Mouse (Mus musculus): ENCODE results near the gene Armh3. TPM values are rescaled to one million over a fixed set of nuclear protein-coding genes. Genes with fewer than 3 reads are reported as not detected.
A peak's percentile ranks its signal among the peaks of the same experiment; 100 is the strongest.

The Armh3 gene
- polyA plus RNA-seq, 1 experiment from 2014 or later: 25.0 TPM

DNA sequence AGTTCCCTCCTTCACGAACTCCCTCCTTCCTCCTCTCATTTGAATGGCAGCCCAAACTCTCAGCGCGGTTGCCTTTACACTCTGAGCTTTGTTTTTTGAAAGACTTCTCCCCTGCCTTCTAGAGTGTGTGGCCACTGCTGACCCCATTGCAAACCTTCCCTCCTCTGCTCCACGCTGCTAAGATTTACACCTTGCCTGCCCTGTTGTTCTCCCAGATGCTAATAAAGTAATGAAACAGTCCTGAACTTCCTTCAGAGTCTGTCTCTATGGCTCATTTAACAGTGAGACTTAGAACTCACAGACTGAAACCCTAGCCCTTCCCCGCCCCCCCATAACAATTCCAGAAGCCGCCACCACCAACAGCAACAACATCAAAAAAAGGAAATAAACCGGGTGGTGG lies 208.9 kb downstream of the Armh3 start:
- 37% methylated on average over 7 of the region's 7 CpGs for WGBS
- no peak for ATAC-seq (ENCODE audit: low read depth)
- H3K4me1 ChIP-seq (replicated peaks): 0 out of 2 replicates have a peak, but pooled peaks cover under 1% of the 10 kb centered on the region
- H3K36me3 ChIP-seq: no peaks in the 10 kb centered on the region
- no peak overlapping the region for H3K27ac ChIP-seq (replicated peaks)
- no peak overlapping the region for H3K9ac ChIP-seq
- no peaks in the 10 kb centered on the region for H3K9me3 ChIP-seq
- no peaks in the 10 kb centered on the region for H3K27me3 ChIP-seq
- no peak overlapping the region for H3K4me2 ChIP-seq
- H3K4me3 ChIP-seq: no peak overlapping the region

DNA sequence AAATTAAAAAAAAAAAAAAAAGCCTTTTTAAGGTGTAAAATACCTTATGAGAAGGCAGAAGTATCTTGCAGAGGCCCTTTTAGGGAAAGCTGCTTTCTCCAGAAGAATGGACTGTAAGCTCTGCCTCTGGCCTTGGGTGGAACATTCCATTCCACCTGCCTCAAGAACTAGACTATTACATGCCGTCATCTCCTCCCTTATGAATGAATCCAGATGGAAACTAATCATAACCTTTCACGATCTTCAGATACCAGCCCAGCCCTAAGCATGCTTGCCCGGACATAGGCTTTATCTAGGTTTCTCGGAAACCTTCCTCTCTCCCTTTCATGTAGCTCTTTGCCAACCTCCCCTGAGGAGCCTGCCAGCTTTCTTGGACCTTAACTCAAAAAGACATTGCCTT lies 210.0 kb downstream of the Armh3 start:
- no peak overlapping the region for H3K27ac ChIP-seq (replicated peaks)
- peaks cover 6% of the 10 kb centered on the region for H3K4me1 ChIP-seq (replicated peaks)
- no peak overlapping the region for H3K4me2 ChIP-seq
- H3K9me3 ChIP-seq: no peaks in the 10 kb centered on the region
- WGBS: 94% methylated on average over 4 of the region's 4 CpGs
- H3K27me3 ChIP-seq: no peaks in the 10 kb centered on the region
- no peak for ATAC-seq (ENCODE audit: low read depth)
- no peaks in the 10 kb centered on the region for H3K36me3 ChIP-seq
- no peak overlapping the region for H3K4me3 ChIP-seq
- H3K9ac ChIP-seq: no peak overlapping the region

DNA sequence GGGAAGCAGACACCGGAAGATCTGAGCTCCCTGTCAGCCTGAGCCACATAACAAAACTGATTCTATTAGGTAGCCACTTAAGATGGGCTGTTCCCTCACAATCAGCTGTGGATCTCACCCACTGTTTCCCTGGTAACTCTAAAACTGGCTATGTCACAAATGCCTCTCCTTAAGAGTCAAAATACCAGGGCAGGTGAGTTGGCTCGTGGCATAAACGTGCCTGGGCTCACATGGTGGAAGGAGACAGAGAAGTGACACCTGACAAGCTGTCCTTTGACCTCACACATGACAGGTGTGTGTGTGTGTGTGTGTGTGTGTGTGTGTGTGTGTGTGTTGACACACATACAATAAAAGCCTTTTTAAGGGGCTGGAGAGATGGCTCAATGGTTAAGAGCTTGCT lies 210.8 kb downstream of the Armh3 start:
- H3K4me3 ChIP-seq: no peak overlapping the region
- H3K4me1 ChIP-seq (replicated peaks): peaks cover 6% of the 10 kb centered on the region
- H3K27ac ChIP-seq (replicated peaks): no peak overlapping the region
- WGBS: 85% methylated on average over 3 of the region's 3 CpGs
- no peak overlapping the region for H3K9ac ChIP-seq
- H3K4me2 ChIP-seq: no peak overlapping the region
- no peaks in the 10 kb centered on the region for H3K27me3 ChIP-seq
- ATAC-seq (ENCODE audit: low read depth): no peak
- H3K36me3 ChIP-seq: no peaks in the 10 kb centered on the region
- H3K9me3 ChIP-seq: no peaks in the 10 kb centered on the region

DNA sequence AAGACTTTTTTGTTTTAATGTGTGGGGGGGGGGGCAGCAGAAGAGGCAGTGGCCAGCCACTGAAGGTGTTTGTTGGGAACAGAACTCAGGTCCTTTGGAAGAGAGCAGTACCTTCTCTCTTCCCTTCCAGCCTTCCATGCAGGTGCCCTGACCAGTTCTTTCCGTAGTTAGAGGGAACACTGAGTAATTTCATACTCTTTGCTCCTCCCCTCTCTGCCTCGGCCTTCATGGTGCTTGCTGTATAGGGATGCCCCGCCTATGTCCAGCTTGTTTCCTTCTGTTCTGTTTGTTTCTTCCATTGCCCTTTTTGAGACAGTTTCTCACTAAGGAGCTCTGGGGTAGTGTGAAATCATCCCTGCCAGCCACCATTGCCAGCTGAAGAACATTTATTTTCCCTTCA lies 212.8 kb downstream of the Armh3 start:
- H3K36me3 ChIP-seq: 0 out of 2 replicates have a peak, but pooled peaks cover under 1% of the 10 kb centered on the region

DNA sequence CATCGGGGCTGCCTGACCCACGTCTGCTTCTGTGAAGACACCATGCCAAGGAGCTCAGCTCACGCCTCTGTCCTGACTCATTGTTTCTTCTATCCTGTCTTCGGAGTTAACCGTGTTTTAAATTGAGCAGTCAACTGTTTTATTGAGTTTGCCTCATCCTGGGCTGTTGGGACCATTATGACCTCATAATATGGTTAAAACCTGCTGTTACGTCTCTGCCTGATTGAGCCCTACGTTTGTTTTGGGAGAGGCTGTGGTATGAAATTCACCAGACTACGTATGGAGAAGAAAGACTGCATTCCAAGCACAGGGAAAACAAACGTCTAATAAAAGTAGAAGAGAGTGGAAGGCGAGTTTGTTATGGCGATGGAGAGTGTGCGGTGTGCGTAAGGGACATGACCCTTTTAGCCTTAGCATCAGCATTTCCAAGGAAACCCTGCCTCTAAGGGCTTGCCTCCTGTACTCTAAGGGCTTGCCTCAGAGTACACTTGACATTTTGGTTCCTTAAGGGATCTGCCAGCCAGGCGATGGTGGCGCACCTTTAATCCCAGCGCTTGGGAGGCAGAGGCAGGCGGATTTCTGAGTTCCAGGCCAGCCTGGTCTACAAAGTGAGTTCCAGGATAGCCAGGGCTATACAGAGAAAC lies 214.2 kb downstream of the Armh3 start:
- no peaks in the 10 kb centered on the region for H3K9me3 ChIP-seq
- no peaks in the 10 kb centered on the region for H3K27me3 ChIP-seq
- ATAC-seq (ENCODE audit: low read depth): no peak
- WGBS: 33% methylated on average over 17 of the region's 17 CpGs
- peaks cover 38% of the 10 kb centered on the region for H3K4me1 ChIP-seq (replicated peaks)
- peak overlapping the region; percentile 100 for H3K4me3 ChIP-seq
- H3K9ac ChIP-seq: peak overlapping the region; percentile 51
- peak overlapping the region; percentile 64 for H3K4me2 ChIP-seq
- peak overlapping the region; percentile 55 for H3K27ac ChIP-seq (replicated peaks)
- peaks cover 14% of the 10 kb centered on the region; the same call in 1 of the 2 replicates for H3K36me3 ChIP-seq

More for the DNA sequence above, 212.8 kb downstream of the Armh3 start:
- 62% methylated on average over 3 of the region's 3 CpGs for WGBS
- no peak overlapping the region for H3K4me3 ChIP-seq
- no peak for ATAC-seq (ENCODE audit: low read depth)
- H3K27me3 ChIP-seq: no peaks in the 10 kb centered on the region
- no peak overlapping the region for H3K27ac ChIP-seq (replicated peaks)
- H3K9ac ChIP-seq: no peak overlapping the region
- H3K4me2 ChIP-seq: no peak overlapping the region
- H3K9me3 ChIP-seq: no peaks in the 10 kb centered on the region
- peaks cover 24% of the 10 kb centered on the region for H3K4me1 ChIP-seq (replicated peaks)

DNA sequence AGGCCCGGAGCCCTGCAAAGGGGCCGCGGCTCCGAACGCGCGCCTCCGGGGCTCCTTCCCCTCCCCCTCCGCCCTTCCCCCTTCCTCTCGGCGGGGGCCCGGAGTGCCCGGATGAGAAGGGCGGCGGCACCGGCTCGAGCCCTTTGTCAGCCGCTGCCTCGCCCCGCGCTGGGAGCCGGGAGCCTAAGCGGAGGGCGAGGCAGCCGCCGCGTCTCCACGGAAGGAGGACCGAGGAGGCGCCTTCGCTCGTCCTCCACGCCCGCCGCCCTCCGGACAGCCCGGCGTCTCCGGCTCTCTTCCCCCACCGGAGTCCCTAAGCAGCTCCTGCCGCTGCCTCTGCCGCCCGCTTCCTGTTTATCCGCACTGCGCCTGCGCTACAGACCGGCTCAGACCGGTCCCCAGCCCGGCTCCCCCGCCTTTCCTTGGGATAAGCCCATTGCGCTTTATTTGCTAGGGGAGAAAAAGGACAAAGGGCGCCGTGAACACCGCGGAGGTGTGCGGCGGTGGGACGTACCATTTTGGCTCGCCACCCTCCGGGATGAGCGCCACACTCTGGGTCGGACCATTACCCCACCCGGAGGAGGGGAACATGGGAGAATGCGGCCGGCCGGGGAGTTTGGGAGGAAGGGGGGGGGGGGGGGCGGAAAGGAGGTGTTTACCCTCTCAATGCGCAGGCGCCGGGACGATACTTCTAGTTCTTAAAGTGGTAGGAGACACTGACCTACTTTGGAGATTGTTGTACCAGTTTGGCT lies 214.9 kb downstream of the Armh3 start, which contains the start of gene Mgea5:
Gene Mgea5 (minus strand): TSS at position 657 of the 752 bp plus-strand sequence.
- Histone ChIP-seq H3K4me1 (replicated peaks) (peaks cover 39% of the 10 kb centered on the region), H3K9me3 (no peaks in the 10 kb centered on the region), H3K9ac (peak within 1 kb of the TSS; percentile 99), H3K4me2 (peak within 1 kb of the TSS; percentile 64), H3K36me3 (peaks cover 19% of the 10 kb centered on the region), H3K4me3 (peak within 1 kb of the TSS; percentile 100), H3K27me3 (no peaks in the 10 kb centered on the region), H3K27ac (replicated peaks) (peak within 1 kb of the TSS; percentile 99)
- ATAC-seq (ENCODE audit: low read depth): peak; percentile 98
- WGBS: under 1% methylated on average over 58 of the region's 71 CpGs

DNA sequence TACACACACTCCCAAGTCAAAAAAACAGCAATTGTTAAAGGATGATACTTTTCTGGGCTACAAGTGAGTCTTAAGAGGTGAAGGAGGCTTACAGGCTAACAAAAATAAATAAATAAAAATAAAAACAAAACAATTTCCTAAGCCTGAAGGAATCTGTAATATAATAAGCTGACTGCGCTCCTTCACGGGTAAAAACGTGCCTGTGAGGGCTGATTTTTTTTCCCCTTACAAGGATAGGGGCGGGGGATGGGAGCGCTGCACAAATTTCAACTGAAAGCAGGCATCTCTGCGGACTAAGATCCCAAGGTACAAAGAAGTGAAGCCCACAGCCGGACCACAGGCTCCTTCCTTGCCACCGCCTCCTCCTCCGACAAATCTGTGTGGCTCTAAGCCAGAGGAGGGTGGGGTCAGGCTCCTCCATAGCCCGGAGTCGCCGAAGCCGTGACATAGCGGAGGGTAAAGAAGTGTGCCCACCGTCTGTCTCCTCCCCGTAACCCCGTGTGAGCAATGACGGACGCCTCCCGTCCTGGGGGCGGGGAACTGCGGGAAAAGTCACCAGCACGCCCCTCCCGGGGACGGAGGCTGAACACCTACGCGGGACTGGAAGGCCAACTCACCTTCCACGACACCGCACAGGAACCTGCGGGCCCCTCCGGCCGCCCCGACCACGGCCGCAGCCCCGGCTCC lies 215.8 kb downstream of the Armh3 start:
- H3K9me3 ChIP-seq: no peaks in the 10 kb centered on the region
- peak overlapping the region; percentile 99 for H3K9ac ChIP-seq
- H3K4me1 ChIP-seq (replicated peaks): peaks cover 39% of the 10 kb centered on the region
- peaks cover 28% of the 10 kb centered on the region for H3K36me3 ChIP-seq
- under 1% methylated on average over 36 of the region's 36 CpGs for WGBS
- H3K4me3 ChIP-seq: peak overlapping the region; percentile 100
- no peaks in the 10 kb centered on the region for H3K27me3 ChIP-seq
- H3K27ac ChIP-seq (replicated peaks): peak overlapping the region; percentile 99
- H3K4me2 ChIP-seq: peak overlapping the region; percentile 64
- ATAC-seq (ENCODE audit: low read depth): peak; percentile 59

DNA sequence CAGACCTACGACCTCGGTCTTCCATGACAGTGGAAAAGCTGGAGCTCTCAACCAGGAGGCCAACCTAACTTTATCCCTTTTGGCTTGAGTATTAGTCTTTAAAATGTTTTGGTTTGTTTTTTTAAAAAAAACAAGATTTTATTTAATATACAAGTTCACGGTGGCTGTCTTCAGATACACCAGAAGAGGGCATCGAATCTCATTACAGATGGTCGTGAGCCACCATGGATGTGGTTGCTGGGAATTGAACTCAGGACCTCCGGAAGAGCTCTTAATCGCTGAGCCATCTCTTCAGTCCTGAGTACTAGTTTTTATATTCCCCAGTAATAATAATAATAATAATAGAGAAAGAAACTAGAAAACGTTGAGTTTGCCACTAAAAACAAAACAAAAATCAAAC lies 216.6 kb downstream of the Armh3 start:
- Histone ChIP-seq H3K4me3 (peak overlapping the region; percentile 100), H3K4me1 (replicated peaks) (peaks cover 39% of the 10 kb centered on the region), H3K4me2 (peak overlapping the region; percentile 64), H3K27me3 (no peaks in the 10 kb centered on the region), H3K36me3 (peaks cover 36% of the 10 kb centered on the region), H3K27ac (replicated peaks) (no peak overlapping the region), H3K9ac (peak overlapping the region; percentile 9; the same call in 1 of the 2 replicates), H3K9me3 (no peaks in the 10 kb centered on the region)
- WGBS: 63% methylated on average over 8 of the region's 8 CpGs
- no peak for ATAC-seq (ENCODE audit: low read depth)

DNA sequence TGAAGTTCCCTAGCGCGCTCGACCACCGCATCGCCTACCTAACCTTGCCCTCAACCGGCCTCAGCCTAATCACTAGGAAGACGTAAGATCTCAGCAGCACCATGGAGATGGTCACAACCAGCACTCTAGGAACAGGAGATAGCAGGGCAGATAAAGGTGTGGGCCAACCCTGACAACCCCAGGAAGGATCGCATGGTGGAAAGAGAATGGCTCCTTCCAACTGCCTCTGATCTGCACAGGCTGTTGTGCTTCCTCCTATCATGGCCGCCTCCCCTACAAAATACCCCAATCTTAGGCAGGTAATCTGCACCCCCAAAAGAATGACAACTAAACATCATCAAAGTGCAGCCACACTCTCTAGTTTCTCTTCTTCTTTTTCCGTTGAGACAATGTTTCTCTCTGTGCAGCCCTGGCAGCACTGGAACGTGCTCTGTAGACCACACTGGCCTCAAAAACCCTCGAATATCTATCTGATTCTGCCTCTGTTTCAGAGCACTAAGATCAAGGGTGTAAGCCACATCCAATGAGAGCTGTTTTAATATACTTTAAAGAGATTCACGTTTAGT lies 217.9 kb downstream of the Armh3 start:
- H3K4me1 ChIP-seq (replicated peaks): peaks cover 39% of the 10 kb centered on the region
- H3K9me3 ChIP-seq: no peaks in the 10 kb centered on the region
- H3K36me3 ChIP-seq: peaks cover 49% of the 10 kb centered on the region
- no peaks in the 10 kb centered on the region for H3K27me3 ChIP-seq
- WGBS: 87% methylated on average over 13 of the region's 13 CpGs
- H3K4me2 ChIP-seq: peak overlapping the region; percentile 64
- H3K9ac ChIP-seq: peak overlapping the region; percentile 9; the same call in 1 of the 2 replicates
- no peak for ATAC-seq (ENCODE audit: low read depth)
- H3K27ac ChIP-seq (replicated peaks): no peak overlapping the region
- peak overlapping the region; percentile 100 for H3K4me3 ChIP-seq

DNA sequence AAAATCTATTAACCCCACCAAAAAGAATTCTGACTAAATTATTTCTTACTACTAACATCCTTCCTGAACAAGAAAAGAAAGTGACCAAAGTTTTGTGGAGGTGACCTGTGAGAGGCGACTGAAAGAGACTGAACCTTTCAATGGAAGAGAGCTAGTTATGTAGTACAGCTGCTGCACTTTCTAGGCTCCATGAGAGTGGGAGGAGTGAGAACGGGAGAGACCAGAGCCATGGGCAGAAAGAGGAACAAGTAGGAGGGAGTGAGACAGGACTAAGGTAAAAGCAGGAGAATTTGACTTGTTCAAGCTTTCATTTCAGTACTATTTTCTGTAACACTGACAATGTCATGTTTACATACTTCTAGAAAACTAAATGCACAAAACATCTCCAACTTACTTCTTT lies 222.8 kb downstream of the Armh3 start:
- ATAC-seq (ENCODE audit: low read depth): no peak
- no peak overlapping the region for H3K4me2 ChIP-seq
- H3K4me1 ChIP-seq (replicated peaks): peaks cover 15% of the 10 kb centered on the region
- no peaks in the 10 kb centered on the region for H3K9me3 ChIP-seq
- peaks cover 97% of the 10 kb centered on the region for H3K36me3 ChIP-seq
- WGBS: 84% methylated on average over 2 of the region's 2 CpGs
- H3K4me3 ChIP-seq: no peak overlapping the region
- no peak overlapping the region for H3K27ac ChIP-seq (replicated peaks)
- no peak overlapping the region for H3K9ac ChIP-seq
- no peaks in the 10 kb centered on the region for H3K27me3 ChIP-seq

DNA sequence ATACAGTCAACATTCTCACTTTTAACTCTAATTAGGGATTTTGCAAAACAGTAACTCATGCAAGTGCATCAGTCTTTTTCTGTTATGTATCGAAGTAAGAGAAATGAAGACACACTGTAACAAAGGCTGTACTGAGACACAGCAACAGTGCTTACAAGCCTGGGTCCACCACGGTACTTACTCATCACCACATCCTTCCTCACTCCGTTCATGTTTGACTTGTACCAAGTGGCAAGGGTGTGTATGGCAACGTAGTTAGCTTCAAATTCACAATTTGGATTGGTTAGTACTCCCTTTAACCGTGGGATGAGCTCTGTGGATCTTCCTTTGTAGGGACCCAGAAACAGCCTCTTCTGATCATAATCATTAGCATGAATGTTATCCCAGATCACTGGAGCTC lies 226.8 kb downstream of the Armh3 start:
- peaks cover 98% of the 10 kb centered on the region for H3K36me3 ChIP-seq
- no peaks in the 10 kb centered on the region for H3K4me1 ChIP-seq (replicated peaks)
- no peak overlapping the region for H3K4me2 ChIP-seq
- 90% methylated on average over 5 of the region's 5 CpGs for WGBS
- no peak overlapping the region for H3K4me3 ChIP-seq
- H3K9me3 ChIP-seq: no peaks in the 10 kb centered on the region
- no peak for ATAC-seq (ENCODE audit: low read depth)
- no peak overlapping the region for H3K9ac ChIP-seq
- no peaks in the 10 kb centered on the region for H3K27me3 ChIP-seq
- no peak overlapping the region for H3K27ac ChIP-seq (replicated peaks)
